Mouse (Mus musculus): ENCODE measurements around the gene Rpl38. TPM values are rescaled to one million over a fixed set of nuclear protein-coding genes. Genes with fewer than 3 reads are reported as not detected.

The Rpl38 gene
- total RNA-seq (2021) = 100 to 1,000 TPM; 750 to 833 TPM

DNA sequence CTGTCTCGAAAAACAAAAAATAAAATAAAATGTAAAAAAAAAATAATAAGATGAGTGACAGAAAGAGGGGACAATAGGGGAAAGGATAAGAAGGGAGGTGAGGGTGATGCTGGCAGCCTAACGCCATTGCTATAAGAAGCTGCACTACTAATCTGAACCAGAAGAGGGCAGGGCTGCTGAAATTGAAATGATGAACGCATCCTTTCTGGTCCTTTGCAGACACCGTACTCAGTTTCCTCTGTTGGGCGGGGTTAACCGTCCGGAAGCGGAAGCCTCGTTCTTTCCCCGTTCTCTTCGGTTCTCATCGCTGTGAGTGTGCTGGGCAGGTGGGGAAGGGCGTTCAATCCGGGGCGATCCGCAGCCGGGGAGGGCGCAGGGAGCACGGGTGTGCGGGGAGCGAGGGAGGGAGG, at the start of gene Rpl38:
TSS of gene Rpl38 (plus strand) at position 224 of the 410 bp plus-strand sequence.
- intact Hi-C loops (cut with DNase I) = no loop called here
- DNase-seq (ENCODE audit: low spot score in 2 of 2) = peak; percentile 92 to 96

DNA sequence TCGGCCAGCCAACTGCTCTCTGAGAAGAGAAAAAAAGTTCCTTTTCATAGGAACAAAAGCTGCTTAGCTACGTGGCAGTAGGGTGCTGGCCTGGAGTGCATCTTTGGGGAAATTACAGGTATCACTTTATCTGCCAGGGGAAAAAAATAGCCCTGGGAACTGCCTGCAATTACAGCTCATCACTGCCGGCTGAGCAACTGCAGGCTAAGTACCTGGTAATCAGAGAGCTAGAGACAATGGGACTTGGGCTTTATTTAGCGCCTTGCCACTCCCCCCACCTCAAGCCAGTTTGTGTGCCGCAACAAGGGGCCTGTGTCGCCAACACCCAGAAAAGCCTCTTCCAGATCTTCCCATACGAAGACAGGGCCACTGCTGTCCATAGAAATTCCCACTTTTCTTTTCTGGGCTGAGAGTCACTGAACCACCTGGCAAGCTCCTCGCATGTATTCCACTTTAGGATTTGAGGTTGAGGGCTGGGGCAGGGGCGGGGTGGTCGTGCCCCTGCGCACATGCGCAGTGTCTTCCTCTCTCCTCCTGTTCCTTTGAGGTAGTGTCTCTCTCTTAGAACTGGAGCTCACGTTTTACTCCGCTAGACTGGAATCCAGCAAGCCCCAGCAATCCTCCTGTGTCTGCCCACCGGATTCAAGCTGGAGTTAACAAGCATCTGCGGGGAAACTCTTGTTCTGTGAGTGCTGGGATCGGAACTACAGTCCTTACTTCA, 49.5 kb upstream of the Rpl38 start:
- DNase-seq (ENCODE audit: low spot score in 2 of 2) = no peak
- intact Hi-C loops (cut with DNase I) = no loop called here

DNA sequence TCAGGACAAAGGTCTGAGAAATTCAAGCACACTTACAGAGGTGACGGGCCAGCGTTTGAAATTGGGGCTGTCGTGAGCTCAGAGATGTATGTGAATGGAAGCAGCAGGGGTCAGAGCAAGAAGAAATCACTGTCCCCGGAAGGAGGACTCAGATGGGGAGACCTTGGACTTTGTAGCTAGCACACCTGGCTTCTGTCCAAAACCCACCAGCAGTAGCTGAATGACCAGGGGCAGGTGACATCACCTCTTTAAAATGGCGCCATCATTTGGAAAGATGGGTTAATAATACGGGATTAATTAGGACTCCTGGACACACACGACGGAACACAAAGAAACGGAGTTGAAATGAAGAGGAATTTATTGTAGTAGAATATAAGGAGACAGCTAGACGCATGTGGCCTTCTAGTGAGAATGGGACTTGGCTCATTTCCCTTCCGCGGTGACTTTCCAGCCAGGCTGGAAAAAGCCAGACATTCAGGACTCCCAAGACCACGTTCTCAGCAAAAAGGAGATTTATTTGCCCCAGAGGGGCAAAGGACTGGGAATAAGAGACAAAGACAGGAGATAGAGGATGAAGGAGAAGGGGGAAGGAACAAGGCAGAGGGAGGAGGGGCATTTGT, 42.1 kb upstream of the Rpl38 start:
- no peak for DNase-seq (ENCODE audit: low spot score in 2 of 2)
- intact Hi-C loops (cut with DNase I) = no loop called here

DNA sequence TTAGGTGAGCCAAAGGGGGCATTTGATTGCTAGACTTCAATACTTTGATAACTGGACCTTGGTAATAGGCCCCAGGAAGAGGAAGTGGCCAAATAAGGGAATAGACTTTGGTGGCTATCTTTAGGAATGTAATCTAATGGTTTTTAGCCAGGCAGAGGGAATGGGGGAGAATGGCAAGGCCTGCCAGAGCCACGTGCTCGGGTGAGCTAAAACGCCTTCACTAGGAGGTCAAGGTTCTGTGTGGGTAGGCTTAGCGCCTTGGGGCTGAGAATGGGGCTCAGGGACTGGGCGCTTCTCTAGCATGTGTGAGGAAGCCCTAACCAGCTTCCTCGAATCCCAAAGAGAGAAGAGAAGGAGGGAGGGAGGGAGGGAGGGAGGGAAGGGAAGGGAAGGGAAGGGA, 41.3 kb upstream of the Rpl38 start:
- intact Hi-C loops (cut with DNase I) = no loop called here
- no peak for DNase-seq (ENCODE audit: low spot score in 2 of 2)

DNA sequence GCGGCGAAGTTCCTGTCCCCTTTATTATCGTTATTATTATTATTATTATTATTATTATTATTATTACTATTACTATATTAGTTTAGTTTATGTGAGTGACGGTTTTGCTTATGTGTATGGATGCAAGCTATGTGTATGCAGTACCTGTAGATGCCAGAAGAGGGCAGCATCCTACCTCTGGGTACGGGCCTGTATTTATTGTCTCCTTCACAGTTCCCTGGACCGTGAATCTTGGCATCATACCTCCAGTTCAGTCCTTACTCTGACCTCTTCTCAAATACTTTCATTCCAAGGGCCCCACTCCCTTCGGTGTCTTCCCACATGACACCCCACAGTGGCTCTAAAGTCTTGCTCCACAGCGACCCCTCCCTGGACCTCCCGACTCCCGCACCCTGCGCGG, 40.3 kb upstream of the Rpl38 start:
- no peak for DNase-seq (ENCODE audit: low spot score in 2 of 2)
- intact Hi-C loops (cut with DNase I) = no loop called here

DNA sequence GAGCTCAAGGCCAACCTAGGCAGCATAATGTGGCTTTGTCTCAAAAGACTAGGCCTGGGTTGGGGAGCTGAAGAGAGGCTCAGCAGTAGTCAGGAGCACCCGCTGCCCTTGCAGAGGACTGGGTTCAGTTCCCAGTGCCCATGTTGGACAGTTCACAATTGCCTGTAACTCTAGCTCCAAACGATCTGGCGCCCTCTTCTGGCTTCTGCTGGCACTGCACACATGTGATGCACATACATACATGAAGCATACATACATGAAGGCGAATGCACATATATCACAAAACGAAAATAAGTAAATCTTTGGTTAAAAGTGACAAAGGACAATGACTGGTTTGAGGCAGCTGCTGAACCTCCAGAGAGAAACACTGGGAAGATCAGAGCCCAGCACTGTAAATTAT, 38.3 kb upstream of the Rpl38 start:
- intact Hi-C loops (cut with DNase I) = loop anchor here (10.0 kb wide), 1 partner anchor 925 kb away; no protein-coding TSS in a partner anchor

DNA sequence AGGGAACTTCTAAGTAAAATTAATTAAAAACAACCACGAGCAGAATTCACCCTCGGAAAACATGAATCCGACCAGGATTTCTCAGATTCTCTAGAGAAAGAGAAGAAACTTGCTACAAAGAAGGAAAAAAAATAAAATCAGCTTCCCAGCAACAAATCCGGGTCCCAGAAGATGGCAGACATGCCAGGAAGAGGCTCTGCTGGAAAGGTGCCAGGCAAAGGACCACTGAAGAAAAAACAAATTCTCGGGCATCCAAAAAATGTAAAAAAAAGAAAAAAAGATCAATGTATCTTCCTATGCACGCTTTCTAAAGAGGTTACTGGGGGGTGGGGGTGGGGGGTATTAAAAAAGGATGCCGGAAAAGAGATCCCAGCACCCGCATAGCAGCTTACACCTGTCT, 36.1 kb upstream of the Rpl38 start:
- no peak for DNase-seq (ENCODE audit: low spot score in 2 of 2)
- intact Hi-C loops (cut with DNase I) = loop anchor here (10.0 kb wide), 1 partner anchor 927 kb away; no protein-coding TSS in a partner anchor

More for the DNA sequence above, 38.3 kb upstream of the Rpl38 start:
- no peak for DNase-seq (ENCODE audit: low spot score in 2 of 2)

DNA sequence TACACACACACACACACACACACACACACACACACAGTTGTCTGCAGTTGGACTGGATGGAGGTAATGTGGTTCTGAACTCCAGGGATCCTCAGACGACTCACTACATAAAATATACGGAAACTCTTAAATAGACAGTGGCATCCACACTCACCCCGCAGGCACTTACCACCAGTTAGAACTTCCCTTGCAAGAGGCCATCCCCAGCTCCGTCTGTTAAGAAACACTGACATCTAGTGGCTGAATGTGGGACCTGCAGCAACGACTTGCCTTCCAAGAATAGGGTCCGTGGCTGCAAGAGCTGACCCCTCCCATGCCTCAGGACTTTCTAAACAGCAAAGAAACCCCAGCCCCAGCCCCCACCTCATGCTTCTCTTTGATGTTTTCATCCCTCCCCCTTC, 32.0 kb upstream of the Rpl38 start:
- intact Hi-C loops (cut with DNase I) = loop anchor here (1.0 to 10.0 kb wide), 4 partner anchors 113 to 931 kb away; no protein-coding TSS in a partner anchor

DNA sequence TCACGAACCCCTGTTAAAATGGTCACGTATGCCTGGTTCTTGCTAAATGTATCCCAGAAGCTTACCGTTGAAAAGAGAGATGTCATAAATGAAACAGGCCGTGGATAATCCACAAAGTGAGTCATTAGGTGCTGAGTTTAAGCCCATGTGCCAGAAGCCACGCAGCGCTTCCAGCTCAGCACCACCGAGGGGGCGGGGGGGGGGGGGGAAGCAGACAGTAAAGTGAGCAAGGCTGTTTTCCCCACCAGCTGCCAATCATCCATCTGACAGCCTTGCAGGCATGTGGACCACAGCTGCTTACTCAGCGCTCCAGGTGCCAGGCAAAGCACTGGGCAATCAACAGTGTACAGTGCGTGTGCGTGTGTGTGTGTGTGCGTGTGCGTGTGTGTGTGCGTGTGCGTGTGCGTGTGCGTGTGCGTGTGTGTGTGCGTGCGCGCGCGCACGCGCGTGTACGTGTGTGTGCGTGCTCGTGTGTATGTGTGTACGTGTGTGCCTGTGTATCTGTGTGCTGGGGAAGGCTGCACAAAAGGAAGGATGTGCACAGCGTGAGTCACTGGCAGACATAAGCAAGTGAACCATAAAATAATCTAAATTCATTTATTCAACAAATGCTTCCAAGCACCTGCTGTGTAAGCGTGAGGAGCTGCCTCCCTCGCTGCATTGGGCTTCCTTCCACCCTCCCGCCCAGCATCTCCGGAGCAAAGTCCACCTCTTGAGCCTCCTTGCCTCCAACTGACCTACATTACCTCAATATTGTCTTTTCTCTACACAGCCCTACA, 31.4 kb upstream of the Rpl38 start:
- intact Hi-C loops (cut with DNase I) = loop anchor here (1.0 to 10.0 kb wide), 4 partner anchors 114 to 932 kb away; no protein-coding TSS in a partner anchor
- DNase-seq (ENCODE audit: low spot score in 2 of 2) = peak; percentile 42 to 60

More for the DNA sequence above, 32.0 kb upstream of the Rpl38 start:
- DNase-seq (ENCODE audit: low spot score in 2 of 2) = peak; percentile 79 to 85

DNA sequence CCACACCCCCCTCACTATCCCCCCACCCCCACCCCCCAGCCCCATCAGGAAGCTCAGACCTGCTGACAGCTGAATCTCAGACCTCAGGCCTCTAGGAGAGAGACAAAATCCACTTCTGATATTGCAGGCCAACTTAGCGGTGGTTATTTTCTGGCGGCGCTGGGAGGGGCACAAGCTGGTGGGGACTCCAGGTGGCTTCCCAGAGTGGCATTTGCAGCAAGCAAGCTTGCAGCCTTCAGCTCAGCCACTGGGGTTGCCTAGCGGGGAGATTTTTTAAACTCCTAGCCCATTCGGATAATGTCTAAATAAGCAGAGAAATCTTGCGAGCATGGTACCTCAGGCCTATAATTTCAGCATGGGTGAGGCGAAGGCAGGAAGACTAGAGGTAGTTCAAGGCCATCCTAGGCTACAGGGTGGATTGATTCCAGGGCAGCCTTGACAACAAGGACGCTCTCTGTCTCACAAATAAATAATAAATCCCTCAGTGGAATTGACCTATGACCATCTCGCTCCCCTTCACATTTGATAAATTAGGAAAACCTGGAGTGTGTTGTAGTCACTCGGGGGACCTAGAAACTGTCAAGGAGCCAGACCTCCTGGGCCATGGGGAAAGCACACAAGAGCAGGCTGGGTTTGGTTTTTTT, 29.6 kb upstream of the Rpl38 start:
- intact Hi-C loops (cut with DNase I) = loop anchor here (5.0 to 10.0 kb wide), 2 partner anchors 756 to 934 kb away; no protein-coding TSS in a partner anchor
- no peak for DNase-seq (ENCODE audit: low spot score in 2 of 2)

DNA sequence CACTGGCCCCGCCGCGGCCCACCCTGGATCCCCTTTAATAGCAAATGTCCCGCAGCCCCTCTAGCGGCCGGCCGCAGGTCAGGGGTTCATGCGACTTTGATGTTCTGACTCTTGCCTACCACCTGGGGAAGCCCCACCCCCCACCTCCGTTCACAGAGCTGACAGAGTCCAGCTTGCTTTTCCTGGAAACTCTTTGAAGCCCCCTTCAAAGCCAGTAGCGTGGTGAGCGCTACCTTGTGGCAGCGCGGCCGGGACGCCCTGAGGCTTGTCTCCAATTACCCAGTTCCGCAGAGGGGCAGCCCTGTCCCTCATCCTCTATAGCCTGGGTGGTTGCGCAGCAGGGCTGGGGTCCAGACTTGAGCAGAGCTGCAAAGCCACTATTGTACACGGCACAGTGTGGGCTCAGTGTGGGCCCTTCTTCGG, 28.6 kb upstream of the Rpl38 start:
- intact Hi-C loops (cut with DNase I) = loop anchor here (5.0 to 10.0 kb wide), 2 partner anchors 757 to 935 kb away; no protein-coding TSS in a partner anchor
- no peak for DNase-seq (ENCODE audit: low spot score in 2 of 2)

DNA sequence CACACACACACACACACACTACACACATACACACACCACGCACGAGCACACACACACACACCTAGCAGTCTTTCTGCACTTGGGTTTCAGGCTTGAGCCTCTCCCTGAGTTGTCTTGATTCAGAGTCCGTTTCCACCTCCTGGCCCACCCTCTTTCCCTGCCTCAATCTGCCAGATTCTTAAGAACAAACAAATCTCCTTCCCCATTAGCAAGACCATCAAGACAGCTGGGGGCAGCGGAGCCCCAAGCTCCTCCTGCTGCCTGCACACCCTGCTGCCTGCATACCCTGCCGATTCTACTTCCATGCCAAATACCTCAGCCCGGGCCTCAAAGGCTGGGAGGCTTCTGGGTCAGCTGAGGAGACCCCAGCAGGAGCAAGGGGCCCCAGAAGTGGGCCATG, 27.7 kb upstream of the Rpl38 start:
- DNase-seq (ENCODE audit: low spot score in 2 of 2) = no peak
- intact Hi-C loops (cut with DNase I) = no loop called here

DNA sequence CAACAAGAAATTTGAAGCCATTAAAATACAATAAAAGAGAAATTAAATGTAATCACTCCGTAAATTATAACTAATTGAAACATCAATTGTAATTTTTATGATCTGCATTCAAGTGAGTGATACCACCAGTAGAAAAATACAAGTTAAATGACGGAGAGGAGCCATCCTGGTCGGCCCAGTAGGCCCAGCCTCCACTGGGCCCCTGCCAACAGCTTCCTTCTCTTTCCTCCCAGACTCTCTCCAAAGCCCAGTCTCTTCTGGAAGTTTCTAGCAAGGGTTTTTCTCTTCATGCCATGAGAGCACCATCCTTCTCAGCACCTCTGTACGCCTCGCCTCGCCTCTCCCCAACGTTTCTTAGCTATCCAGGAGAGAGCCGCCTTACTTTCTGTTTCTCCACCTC, 27.2 kb upstream of the Rpl38 start:
- DNase-seq (ENCODE audit: low spot score in 2 of 2) = no peak
- intact Hi-C loops (cut with DNase I) = no loop called here

DNA sequence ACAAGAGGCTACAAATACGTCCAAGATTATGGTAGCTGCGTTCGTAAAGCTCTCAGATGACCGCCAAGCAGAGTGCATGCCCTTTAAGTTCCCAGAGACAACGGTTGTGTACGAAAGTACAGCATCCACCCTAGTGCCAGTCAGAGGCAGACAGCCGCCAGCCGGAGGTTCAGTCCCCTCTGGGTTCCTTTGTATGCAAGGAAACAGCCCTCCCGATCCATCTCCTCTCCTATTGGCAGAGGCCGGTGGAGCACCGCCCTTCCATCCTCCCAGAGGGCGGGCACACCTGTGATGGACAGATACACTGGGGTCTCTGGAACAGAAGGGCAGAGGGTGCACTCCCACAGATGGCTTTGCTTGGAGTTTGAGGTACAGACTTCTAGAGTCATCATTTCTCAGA, 26.1 kb upstream of the Rpl38 start:
- DNase-seq (ENCODE audit: low spot score in 2 of 2) = no peak
- intact Hi-C loops (cut with DNase I) = no loop called here

DNA sequence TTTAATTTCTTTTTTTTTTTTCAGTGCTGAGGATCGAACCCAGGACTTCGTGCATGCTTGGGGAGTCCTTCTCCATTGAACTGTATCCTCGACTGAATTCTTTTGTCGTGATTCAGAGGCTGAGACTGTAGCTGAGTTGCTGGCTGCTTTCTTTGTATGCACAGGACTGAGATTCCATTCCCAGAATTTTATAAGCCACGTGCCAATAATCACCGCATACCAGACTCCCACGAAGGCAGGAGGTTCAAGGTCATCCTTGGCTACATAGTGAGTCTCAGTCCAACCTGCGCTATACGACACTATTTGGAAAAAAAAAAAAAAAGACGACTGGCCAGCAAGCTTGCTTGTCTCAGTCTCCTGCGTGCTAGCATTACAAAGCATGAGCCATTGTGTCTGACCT, 25.4 kb upstream of the Rpl38 start:
- intact Hi-C loops (cut with DNase I) = no loop called here
- DNase-seq (ENCODE audit: low spot score in 2 of 2) = no peak

DNA sequence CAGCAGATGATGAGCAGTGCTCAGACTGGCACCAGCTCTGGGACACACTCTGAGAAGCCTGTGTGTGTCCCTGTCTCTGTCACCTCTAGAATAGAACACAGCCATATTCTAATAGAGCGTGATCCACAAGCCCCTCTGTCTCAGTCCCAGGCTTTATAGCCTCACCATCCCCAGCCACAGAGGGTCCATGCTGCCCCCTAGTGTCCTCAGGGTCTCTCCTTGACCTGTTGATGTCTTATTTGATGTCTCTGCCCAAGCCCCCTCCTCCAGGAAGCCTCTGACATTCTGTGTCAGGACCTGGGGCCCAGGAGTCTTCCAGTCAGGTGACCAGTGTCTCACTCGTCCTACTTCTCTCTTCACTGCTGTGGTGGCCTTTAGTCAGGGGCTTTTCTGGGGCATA, 24.2 kb upstream of the Rpl38 start:
- no peak for DNase-seq (ENCODE audit: low spot score in 2 of 2)
- intact Hi-C loops (cut with DNase I) = no loop called here

DNA sequence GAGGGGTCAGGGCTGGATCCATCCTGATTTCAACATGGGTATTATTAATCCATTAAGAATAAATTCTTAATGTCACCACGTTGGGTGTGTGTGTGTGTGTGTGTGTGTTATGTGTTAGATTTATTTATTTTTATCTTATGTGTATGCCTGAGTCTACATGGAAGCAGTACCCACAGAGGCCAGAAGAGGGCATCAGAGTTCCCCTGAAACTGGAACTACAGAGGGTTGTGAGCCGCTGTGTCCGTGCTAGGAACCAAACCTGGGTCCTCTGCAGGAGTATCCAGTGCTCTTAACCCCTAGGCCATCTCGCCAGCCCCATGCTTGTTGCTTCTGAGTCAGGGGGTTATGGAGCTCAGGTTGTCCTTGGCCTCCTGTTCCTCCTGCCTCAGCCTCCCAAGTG, 18.8 kb upstream of the Rpl38 start:
- intact Hi-C loops (cut with DNase I) = no loop called here
- DNase-seq (ENCODE audit: low spot score in 2 of 2) = no peak

DNA sequence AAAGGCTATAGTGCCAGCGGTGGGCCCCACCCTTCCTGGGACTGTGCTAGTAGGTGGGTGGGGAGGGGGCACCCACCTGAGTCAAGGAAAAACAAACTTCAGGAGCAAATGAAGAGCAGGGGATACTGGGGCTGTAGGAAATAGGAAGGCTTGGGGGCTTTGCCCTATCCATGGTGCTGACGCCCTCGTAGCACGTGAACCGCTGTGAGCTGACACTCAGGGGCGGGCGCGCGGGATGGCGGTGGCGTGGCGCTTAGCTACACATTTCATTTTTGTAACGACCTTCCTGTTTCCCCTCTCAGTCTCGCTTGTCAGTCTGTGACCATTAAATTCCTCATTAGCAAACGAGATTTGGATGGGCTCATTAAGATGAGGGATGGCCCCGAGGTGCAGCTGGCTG, 15.8 kb upstream of the Rpl38 start:
- intact Hi-C loops (cut with DNase I) = no loop called here
- no peak for DNase-seq (ENCODE audit: low spot score in 2 of 2)

DNA sequence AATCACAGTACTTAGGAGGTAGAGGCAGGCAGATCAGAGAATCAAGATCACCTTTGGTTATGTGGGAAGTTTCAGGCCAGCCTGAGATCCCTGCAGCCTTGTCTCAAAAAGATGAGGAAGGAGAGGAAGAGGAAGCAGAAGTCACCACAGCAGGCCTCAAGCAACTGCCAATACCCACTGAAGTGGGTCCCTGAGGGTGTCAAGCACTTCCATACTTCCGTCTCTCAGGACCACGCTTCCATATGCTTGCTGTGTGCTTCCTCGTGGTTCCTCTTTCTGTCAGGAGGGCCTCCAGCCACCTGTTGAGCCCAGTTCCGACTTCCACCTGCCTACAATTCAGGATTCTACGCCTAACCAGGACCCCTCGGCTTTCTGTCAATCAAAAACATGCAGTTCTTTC, 14.7 kb upstream of the Rpl38 start:
- intact Hi-C loops (cut with DNase I) = no loop called here
- DNase-seq (ENCODE audit: low spot score in 2 of 2) = no peak

DNA sequence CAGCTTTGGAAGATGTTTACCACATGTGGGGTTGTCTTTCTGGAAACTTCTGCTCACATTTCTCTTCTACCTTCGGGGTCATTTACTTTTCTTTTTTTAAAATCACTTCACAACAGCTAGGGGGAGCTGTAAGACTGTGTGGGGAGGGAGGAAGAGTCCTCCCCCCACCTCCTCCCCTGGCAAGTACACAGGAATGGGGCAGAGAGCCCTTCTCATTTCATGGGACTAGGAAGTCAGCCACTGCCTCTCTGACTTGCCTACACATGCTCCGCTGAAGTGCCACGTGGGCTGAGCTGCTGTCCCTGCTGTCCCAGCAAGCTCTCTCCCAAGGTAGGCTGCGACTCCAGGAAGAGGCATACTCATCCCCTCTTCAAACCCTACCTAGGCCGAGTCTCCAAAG, 13.8 kb upstream of the Rpl38 start:
- DNase-seq (ENCODE audit: low spot score in 2 of 2) = no peak
- intact Hi-C loops (cut with DNase I) = no loop called here
